Mouse (Mus musculus) liver, postnatal 0 days (tissue): ENCODE data around the gene Lbhd2. TPM values are rescaled to one million over a fixed set of nuclear protein-coding genes. Genes with fewer than 3 reads are reported as not detected.
A peak's percentile ranks its signal among the peaks of the same experiment; 100 is the strongest.

Experiments
- ATAC-seq: fragments of 200-750 bp; cut with Nextera tagmentation; 2 replicates; pipeline ENCODE4 v1.8.0; 2017; ENCODE audit warnings: mild to moderate bottlenecking, moderate library complexity
- DNase-seq: peaks from one replicate; pipeline ENCODE4 v3.0.0-alpha.2; 2016
- H3K27ac ChIP-seq: fragments of 300-500 bp; sonication (generic); 2 replicates; pipeline ENCODE4 v1.5.1; 2014; ENCODE audit warnings: antibody characterized with exemption, moderate library complexity, mild to moderate bottlenecking, low read depth
- H3K27me3 ChIP-seq: fragments of 300-500 bp; sonication (generic); 2 replicates; pipeline ENCODE4 v1.6.1; 2014; ENCODE audit warnings: low read length, control low read depth, mixed read lengths; ENCODE audit not compliant: insufficient read depth
- H3K36me3 ChIP-seq: fragments of 300-500 bp; sonication (generic); replicated peaks from 2 replicates; pipeline ENCODE4 v1.6.1; 2014; ENCODE audit warnings: mild to moderate bottlenecking, control low read depth, low read length, moderate library complexity, mixed read lengths; ENCODE audit not compliant: insufficient read depth
- H3K4me1 ChIP-seq: fragments of 300-500 bp; sonication (generic); 2 replicates; pipeline ENCODE4 v1.6.1; 2014; ENCODE audit warnings: antibody characterized with exemption, mild to moderate bottlenecking, control low read depth; ENCODE audit not compliant: insufficient read depth
- H3K4me2 ChIP-seq: fragments of 300-500 bp; sonication (generic); 2 replicates; pipeline ENCODE4 v1.6.1; 2014; ENCODE audit warnings: low read depth, mild to moderate bottlenecking, low read length, moderate library complexity, mixed read lengths
- H3K4me3 ChIP-seq: fragments of 300-500 bp; sonication (generic); 2 replicates; pipeline ENCODE4 v1.5.1; 2014; ENCODE audit warnings: low read depth, low read length
- H3K9ac ChIP-seq: fragments of 300-500 bp; sonication (generic); replicated peaks from 2 replicates; pipeline ENCODE4 v1.6.1; 2014; ENCODE audit warnings: mild to moderate bottlenecking, moderate library complexity
- H3K9me3 ChIP-seq: fragments of 300-500 bp; sonication (generic); 2 replicates; pipeline ENCODE4 v1.6.1; 2016; ENCODE audit warnings: mild to moderate bottlenecking, control low read depth, low read length, mixed read lengths
- CTCF ChIP-seq: sonication (generic); IDR thresholded peaks from 2 replicates; pipeline ENCODE4 v1.5.1; 2016; ENCODE audit warnings: antibody characterized with exemption, low read depth
- EP300 ChIP-seq: IDR thresholded peaks from 2 replicates; pipeline ENCODE4 v1.6.1; 2016; ENCODE audit warnings: antibody characterized with exemption, low read depth, mild to moderate bottlenecking
- WGBS: fragments of 180-500 bp; shearing (Covaris S2); extraction: QIAGEN DNeasy Blood & Tissue Kit; methylation state at CpG from one replicate; pipeline ENCODE4 v1.1.7; 2014; ENCODE audit not compliant: insufficient replicate concordance; 5-methylcytosine and 5-hydroxymethylcytosine counted together
- polyA plus RNA-seq: library from polyadenylated mRNA; unstranded; fragments of >200 nt; fragmentation: Nextera tagmentation; extraction: Ambion mirVana; gene quantifications from 2 replicates; pipeline ENCODE4 v1.2.1, GENCODE M21; 2015

The Lbhd2 gene
- polyA plus RNA-seq, 1 experiment from 2014 or later, result 0.22 TPM

DNA sequence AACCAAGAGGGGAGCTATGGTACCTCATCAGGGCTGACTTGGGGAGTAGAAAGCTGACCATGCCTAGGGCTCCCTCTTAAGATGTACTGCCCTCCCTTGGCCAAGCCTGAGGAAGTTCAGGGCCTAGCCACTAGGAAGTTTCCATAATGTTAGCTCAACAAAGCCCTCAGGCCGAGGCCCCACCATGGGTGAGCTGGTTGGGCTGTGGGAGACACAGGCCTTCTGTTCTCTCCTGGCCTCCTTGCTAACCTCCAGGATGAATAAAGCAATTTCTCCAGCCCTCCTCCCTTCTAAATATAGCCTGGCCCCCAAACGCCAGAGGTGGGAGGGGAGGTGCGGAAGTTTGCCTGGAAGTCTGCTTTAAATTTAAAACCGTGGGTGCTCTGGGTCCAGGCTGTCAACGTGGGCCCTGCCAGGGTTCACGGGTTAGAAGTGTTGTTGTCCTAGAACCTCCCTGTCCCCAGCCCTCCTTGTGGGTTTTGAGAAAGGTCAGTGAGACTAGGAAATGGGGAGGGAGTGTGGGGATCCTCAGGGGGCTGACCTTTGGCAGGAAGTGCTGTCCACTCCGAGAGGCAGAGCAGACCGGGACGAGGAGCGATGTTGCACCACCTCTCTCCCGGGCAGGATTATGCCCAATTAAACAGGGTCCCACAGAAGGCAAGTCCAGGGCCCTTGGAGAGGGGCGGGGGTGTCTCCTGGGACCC lies 6.1 kb downstream of the Lbhd2 start:
- Histone ChIP-seq H3K27me3 (0 out of 2 replicates have a peak, but pooled peaks cover 5% of the 10 kb centered on the region), H3K4me2 (peak overlapping the region; percentile 51), H3K27ac (no peak overlapping the region), H3K36me3 (no peaks in the 10 kb centered on the region), H3K9me3 (no peaks in the 10 kb centered on the region), H3K9ac (no peak overlapping the region), H3K4me3 (no peak overlapping the region), H3K4me1 (peaks cover 6% of the 10 kb centered on the region)
- no peak for DNase-seq
- ATAC-seq, result no peak
- WGBS, result 33% methylated on average over 12 of the region's 12 CpGs
- no peak for TF ChIP-seq EP300
- peak; percentile 20; the same call in 1 of the 2 replicates for TF ChIP-seq CTCF

DNA sequence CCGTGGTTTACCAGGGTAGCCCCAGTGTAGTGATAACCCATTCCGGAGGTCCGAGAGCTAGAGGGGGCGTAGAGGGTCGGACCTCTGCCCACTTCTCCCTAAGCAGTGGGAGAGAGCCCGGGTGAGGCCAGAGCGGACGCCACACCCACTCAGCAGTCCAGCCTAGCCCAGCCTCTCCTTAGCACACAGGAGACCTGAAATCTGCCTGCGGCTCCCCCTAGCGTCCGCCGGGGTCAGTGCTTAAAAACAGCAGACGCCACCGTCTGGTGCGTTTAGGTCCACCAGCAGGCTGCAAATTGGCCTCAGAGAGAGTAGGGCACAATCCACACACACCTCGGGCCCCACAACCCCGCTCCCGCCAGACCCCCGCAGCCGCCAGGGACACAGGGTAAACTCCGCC lies 6.7 kb downstream of the Lbhd2 start:
- 0 out of 2 replicates have a peak, but pooled peaks cover 2% of the 10 kb centered on the region for H3K27me3 ChIP-seq
- WGBS, result 2% methylated on average over 21 of the region's 21 CpGs
- peak; percentile 74 for ATAC-seq
- TF ChIP-seq CTCF, result peak; percentile 98
- no peak for TF ChIP-seq EP300
- H3K4me2 ChIP-seq, result peak overlapping the region; percentile 51
- DNase-seq, result peak; percentile 90
- H3K9ac ChIP-seq, result no peak overlapping the region
- no peak overlapping the region for H3K27ac ChIP-seq
- no peaks in the 10 kb centered on the region for H3K9me3 ChIP-seq
- H3K4me1 ChIP-seq, result peaks cover 6% of the 10 kb centered on the region
- no peak overlapping the region for H3K4me3 ChIP-seq
- no peaks in the 10 kb centered on the region for H3K36me3 ChIP-seq

DNA sequence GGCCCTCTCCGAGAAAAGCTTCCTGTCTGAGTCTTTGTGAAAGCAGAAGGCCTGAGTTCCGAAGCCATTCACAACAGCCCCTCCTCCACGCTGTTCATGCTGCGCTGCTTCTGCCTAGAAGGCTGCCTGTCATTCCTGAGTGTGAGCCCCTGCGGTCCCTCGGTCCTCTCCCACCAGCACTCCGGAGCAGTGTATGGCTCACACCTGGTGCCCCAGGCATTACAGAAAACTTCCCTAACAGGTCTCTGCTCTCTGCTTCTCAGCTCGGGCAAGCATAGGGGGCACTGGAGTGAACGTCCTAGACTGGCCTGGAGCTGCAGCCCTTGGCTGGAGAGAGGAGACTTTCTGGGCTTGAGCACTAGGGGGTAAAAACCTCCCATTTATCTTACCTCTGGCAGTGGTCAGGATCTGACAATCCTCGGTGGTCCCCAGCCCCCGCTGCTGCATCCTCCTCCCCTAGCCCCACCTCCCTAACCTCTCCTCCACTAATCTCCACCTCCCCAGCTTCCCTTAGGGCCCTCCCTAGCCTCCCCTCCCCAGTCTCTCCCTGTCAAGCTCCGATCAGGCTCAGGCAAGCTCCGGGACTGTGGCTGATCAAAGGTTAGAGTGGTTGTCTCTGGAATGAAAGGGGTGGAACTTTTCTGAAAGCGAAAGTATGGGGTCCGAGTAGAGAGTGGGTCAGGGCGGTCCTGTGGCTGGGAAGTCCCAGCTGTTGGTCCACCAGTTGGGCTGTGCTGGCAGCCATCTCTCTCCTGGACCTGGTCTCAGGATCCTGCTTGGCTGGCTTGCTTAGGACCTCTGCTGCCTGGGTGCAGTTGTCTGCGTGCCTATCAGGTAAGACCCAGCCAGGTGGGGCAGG lies 10.5 kb downstream of the Lbhd2 start, which contains the start of gene Exoc3l4:
Gene Exoc3l4 (plus strand): TSS at position 97 of the 859 bp plus-strand sequence.
- Histone ChIP-seq H3K4me1 (peaks cover 20% of the 10 kb centered on the region), H3K27me3 (peaks cover 6% of the 10 kb centered on the region), H3K9me3 (no peaks in the 10 kb centered on the region), H3K27ac (peak within 1 kb of the TSS; percentile 77), H3K4me2 (peak within 1 kb of the TSS; percentile 78), H3K36me3 (no peaks in the 10 kb centered on the region), H3K9ac (peak within 1 kb of the TSS; percentile 64), H3K4me3 (peak within 1 kb of the TSS; percentile 41)
- ATAC-seq, result peak; percentile 76
- WGBS, result 5% methylated on average over 17 of the region's 17 CpGs
- peak; percentile 48 for DNase-seq
- TF ChIP-seq CTCF (no peak), EP300 (no peak)

DNA sequence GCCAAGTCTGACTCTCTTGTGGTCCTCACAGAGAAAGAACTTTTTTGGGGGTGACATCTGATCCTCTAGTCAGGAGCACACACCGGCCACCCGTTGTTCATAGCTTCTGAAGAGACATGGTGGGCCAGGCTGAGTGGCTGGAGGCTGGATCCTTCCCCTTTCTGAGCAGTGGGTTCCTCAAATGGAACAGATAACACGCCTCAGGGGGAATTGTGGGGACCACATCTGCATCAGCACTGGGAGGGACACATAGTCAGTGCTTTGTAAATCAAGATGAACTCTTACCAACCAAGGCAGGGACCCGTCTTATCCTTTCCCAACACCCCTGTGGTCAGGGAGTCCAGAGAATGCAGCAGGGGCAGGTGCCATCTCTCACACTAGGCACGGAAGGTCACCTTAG lies 13.3 kb downstream of the Lbhd2 start:
- Histone ChIP-seq H3K4me2 (0 out of 2 replicates have a peak overlapping the region, but pooled peaks have one; percentile 52), H3K9ac (no peak overlapping the region), H3K9me3 (no peaks in the 10 kb centered on the region), H3K27me3 (peaks cover 32% of the 10 kb centered on the region), H3K4me3 (no peak overlapping the region), H3K36me3 (peaks cover 2% of the 10 kb centered on the region; the same call in 1 of the 2 replicates), H3K4me1 (peaks cover 16% of the 10 kb centered on the region), H3K27ac (peak overlapping the region; percentile 34; the same call in 1 of the 2 replicates)
- DNase-seq (no peak), ATAC-seq (no peak)
- 27% methylated on average over 5 of the region's 5 CpGs for WGBS
- TF ChIP-seq EP300 (no peak), CTCF (no peak)

DNA sequence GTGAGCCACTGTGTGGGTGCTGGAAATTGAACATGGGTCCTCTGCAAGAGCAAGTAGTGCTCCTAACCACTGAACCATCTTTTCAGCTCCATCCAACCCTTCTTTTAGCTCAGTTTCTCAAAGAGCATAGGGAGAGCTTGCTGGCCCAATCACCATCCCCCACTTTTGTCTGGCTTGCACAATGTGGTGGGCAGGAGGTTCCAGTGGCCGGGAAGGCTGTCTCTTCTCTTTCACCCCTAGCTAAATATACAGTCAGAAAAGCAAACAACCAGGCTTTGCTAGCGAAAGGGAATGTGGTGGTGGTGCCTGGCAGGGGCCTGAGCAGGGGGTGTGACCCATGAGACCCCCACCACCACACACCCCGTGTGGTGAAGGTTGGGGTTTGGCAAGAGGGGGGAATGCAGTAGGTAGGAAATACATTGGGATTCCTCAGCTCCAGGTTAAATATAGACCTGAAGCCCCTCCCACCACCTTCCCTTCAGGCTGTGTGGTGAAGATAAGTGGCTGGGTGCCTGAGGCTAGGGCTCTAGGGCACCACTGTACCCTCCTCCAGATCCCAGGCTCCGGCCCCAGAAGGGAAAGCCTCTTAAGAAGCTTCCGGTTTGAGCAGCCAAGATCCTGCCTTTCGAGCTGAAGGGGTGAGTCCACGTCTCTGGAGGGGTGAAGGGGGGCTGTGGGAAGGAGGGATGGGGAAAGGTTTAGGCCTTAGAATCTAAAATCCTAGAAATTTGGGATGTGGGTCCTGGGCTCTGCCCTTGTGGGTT lies 14.5 kb downstream of the Lbhd2 start:
- H3K4me1 ChIP-seq, result peaks cover 16% of the 10 kb centered on the region
- H3K4me2 ChIP-seq, result peak overlapping the region; percentile 52
- H3K9ac ChIP-seq, result no peak overlapping the region
- H3K4me3 ChIP-seq, result no peak overlapping the region
- H3K27ac ChIP-seq, result 0 out of 2 replicates have a peak overlapping the region, but pooled peaks have one; percentile 46
- DNase-seq (no peak), ATAC-seq (peak; percentile 19; the same call in 1 of the 2 replicates)
- peaks cover 41% of the 10 kb centered on the region for H3K27me3 ChIP-seq
- H3K9me3 ChIP-seq, result no peaks in the 10 kb centered on the region
- TF ChIP-seq CTCF (no peak), EP300 (no peak; the same call in 1 of the 2 replicates)
- 29% methylated on average over 7 of the region's 7 CpGs for WGBS
- H3K36me3 ChIP-seq, result peaks cover 2% of the 10 kb centered on the region; the same call in 1 of the 2 replicates

DNA sequence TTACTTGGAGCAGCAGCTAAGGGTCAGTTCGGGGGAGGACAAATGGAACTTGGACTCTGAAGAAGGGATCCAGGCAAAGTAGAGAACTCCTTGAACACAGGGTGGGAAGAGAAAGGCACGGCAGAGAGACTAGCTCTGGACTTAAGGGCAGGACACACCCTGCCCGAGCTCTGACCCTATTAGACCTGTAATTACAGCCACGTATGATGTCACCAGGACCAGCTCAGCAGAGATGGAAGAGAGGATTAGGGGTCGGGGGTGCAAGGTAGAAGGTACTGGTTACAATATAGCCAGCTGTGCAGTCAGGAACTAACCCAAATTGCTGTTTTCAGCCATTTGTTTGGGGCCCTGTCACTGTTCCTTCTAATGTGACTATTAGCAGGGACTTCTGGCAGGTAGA lies 16.2 kb downstream of the Lbhd2 start:
- peaks cover 2% of the 10 kb centered on the region; the same call in 1 of the 2 replicates for H3K36me3 ChIP-seq
- WGBS, result 56% methylated on average over 5 of the region's 5 CpGs
- no peak for ATAC-seq
- H3K4me3 ChIP-seq, result no peak overlapping the region
- H3K9me3 ChIP-seq, result no peaks in the 10 kb centered on the region
- DNase-seq, result no peak
- H3K27me3 ChIP-seq, result peaks cover 42% of the 10 kb centered on the region
- no peak for TF ChIP-seq EP300
- TF ChIP-seq CTCF, result no peak
- H3K9ac ChIP-seq, result no peak overlapping the region
- H3K4me1 ChIP-seq, result peaks cover 16% of the 10 kb centered on the region
- no peak overlapping the region for H3K4me2 ChIP-seq
- H3K27ac ChIP-seq, result no peak overlapping the region
